Mouse (Mus musculus) spleen, adult 2 months (tissue): Measurements from ENCODE around the gene 1810010H24Rik. TPM values are rescaled to one million over a fixed set of nuclear protein-coding genes. Genes with fewer than 3 reads are reported as not detected.

ENCODE experiments used
- DNase-seq, 2 experiments: peaks; one replicate each; pipeline versions ENCODE4 v3.0.0 to v3.0.0-alpha.2; 2012 to 2021; ENCODE audit warnings: low spot score in 2 of 2, low read depth in 1 of 2
- H3K27ac ChIP-seq: fragments of 200-500 bp; 2 replicates; pipeline ENCODE4 v1.5.1; 2012; ENCODE audit warnings: low read length, inconsistent platforms; ENCODE audit not compliant: insufficient read depth
- H3K27me3 ChIP-seq: fragments of 200-500 bp; 2 replicates; pipeline ENCODE4 v1.6.1; 2012; ENCODE audit warnings: mild to moderate bottlenecking, moderate library complexity, low read length, inconsistent platforms; ENCODE audit not compliant: control insufficient read depth, insufficient read depth
- H3K36me3 ChIP-seq: fragments of 200-500 bp; 2 replicates; pipeline ENCODE4 v1.6.1; 2012; ENCODE audit warnings: mild to moderate bottlenecking, low read length, inconsistent platforms; ENCODE audit not compliant: control insufficient read depth, insufficient read depth
- H3K4me1 ChIP-seq: fragments of 200-500 bp; 2 replicates; pipeline ENCODE4 v1.6.1; 2011; ENCODE audit warnings: inconsistent platforms; ENCODE audit not compliant: control insufficient read depth, insufficient read depth, insufficient read length
- H3K4me3 ChIP-seq: fragments of 200-500 bp; 2 replicates; pipeline ENCODE4 v1.5.1; 2011; ENCODE audit warnings: mild to moderate bottlenecking, inconsistent platforms; ENCODE audit not compliant: insufficient read depth, insufficient read length; ENCODE audit errors: extremely low read depth
- CTCF ChIP-seq: fragments of 200-500 bp; IDR thresholded peaks from 2 replicates; pipeline ENCODE4 v1.5.1; 2011; ENCODE audit warnings: mild to moderate bottlenecking, inconsistent platforms; ENCODE audit not compliant: insufficient read depth, insufficient read length, insufficient replicate concordance; ENCODE audit errors: extremely low read depth
- POLR2A ChIP-seq: fragments of 200-500 bp; IDR thresholded peaks from 2 replicates; pipeline ENCODE4 v1.6.1; 2011; ENCODE audit warnings: low read depth, low read length, inconsistent platforms
- WGBS: fragments of 180-500 bp; shearing (Covaris S2); methylation state at CpG from one replicate; pipeline ENCODE4 v1.1.7; 2018; 5-methylcytosine and 5-hydroxymethylcytosine counted together
- polyA plus RNA-seq: library from polyadenylated mRNA; depleted of rRNA; stranded (reverse); fragments of >200 nt; gene quantifications from 2 replicates; pipeline ENCODE4 v1.2.3, GENCODE M21; 2012

The 1810010H24Rik gene
- polyA plus RNA-seq, 1 experiment, result 0.91 TPM

DNA sequence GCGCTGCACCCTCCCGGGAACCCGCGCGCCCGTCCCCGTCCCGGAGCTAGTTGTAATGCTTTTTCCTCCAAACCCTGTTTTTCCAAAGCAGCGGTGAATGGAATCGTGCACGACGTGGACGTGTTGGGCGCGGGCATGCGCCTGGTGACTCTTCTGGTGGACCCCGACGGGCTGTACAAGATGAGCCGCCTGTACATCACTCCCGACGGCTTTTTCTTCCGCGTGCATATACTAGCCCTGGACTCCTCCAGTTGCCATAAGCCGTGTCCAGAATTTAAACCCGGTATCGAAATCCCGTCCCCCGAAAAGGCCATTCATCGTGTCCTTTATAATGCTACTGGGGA is 2.8 kb downstream of the 1810010H24Rik start:
- Histone ChIP-seq H3K27ac (peak overlapping the region; percentile 38), H3K4me3 (peak overlapping the region; percentile 58), H3K4me1 (peaks cover 7% of the 10 kb centered on the region), H3K27me3 (0 out of 2 replicates have a peak, but pooled peaks cover 4% of the 10 kb centered on the region), H3K36me3 (no peaks in the 10 kb centered on the region)
- no peak for TF ChIP-seq POLR2A
- TF ChIP-seq CTCF, result no peak
- DNase-seq, result no peak
- WGBS, result 5% methylated on average over 29 of the region's 29 CpGs

- Histone ChIP-seq H3K4me3 (peak overlapping the region; percentile 58; the same call in 1 of the 2 replicates), H3K4me1 (peaks cover 7% of the 10 kb centered on the region), H3K27ac (no peak overlapping the region), H3K36me3 (no peaks in the 10 kb centered on the region), H3K27me3 (0 out of 2 replicates have a peak, but pooled peaks cover 4% of the 10 kb centered on the region)
- no peak for TF ChIP-seq POLR2A
- no peak for TF ChIP-seq CTCF
- WGBS, result 81% methylated on average over 6 of the region's 6 CpGs
- DNase-seq, result no peak
Measured at GRCm38 (mm10) chr11:107028754-107029153, 3.3 kb downstream of the 1810010H24Rik start.

DNA sequence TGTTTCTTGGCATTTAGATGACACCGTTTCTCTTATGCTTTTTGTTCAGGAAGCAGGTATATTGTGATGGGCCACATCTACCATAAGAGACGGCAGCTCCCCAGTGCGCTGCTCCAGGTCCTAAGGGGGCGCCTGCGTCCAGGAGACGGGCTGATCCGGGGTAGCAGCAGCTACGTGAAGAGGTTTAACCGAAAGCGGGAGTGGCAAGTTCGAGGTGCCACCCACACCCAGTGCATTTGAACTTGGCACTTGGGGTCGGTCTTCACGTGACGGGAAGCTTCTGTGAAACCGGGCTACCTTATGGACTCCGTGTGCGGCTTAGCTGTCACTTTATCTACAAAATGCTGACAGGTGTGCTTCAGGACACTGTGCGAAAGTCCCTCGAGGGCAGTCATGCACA is 4.1 kb downstream of the 1810010H24Rik start:
- Histone ChIP-seq H3K4me3 (no peak overlapping the region), H3K27me3 (0 out of 2 replicates have a peak, but pooled peaks cover 4% of the 10 kb centered on the region), H3K4me1 (peaks cover 7% of the 10 kb centered on the region), H3K27ac (no peak overlapping the region), H3K36me3 (no peaks in the 10 kb centered on the region)
- 59% methylated on average over 19 of the region's 19 CpGs for WGBS
- TF ChIP-seq POLR2A, result no peak
- no peak for DNase-seq

DNA sequence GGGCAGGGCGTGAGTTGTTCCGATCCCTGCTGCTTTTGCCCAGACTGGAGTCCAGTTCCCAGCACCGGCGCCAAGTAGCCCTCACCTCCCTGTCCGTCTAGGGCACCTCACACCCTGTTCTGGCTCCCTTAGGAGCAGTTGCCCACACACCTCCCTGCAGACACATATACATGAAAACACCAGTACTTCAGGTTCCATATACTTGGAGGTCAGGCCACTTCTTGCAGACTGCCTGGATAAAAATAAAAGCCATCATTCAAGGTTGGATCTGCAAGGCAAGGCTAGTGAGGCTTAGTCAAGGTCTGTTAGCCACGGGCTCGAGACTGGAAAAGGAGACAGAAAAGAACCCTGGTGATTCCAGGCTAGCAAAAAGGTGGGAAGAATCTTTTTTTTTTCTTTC is 6.2 kb downstream of the 1810010H24Rik start:
- Histone ChIP-seq H3K27me3 (no peaks in the 10 kb centered on the region), H3K4me3 (no peak overlapping the region), H3K4me1 (peaks cover 2% of the 10 kb centered on the region; the same call in 1 of the 2 replicates), H3K36me3 (no peaks in the 10 kb centered on the region), H3K27ac (no peak overlapping the region)
- DNase-seq, result no peak
- TF ChIP-seq POLR2A (no peak), CTCF (no peak)
- 72% methylated on average over 7 of the region's 7 CpGs for WGBS

DNA sequence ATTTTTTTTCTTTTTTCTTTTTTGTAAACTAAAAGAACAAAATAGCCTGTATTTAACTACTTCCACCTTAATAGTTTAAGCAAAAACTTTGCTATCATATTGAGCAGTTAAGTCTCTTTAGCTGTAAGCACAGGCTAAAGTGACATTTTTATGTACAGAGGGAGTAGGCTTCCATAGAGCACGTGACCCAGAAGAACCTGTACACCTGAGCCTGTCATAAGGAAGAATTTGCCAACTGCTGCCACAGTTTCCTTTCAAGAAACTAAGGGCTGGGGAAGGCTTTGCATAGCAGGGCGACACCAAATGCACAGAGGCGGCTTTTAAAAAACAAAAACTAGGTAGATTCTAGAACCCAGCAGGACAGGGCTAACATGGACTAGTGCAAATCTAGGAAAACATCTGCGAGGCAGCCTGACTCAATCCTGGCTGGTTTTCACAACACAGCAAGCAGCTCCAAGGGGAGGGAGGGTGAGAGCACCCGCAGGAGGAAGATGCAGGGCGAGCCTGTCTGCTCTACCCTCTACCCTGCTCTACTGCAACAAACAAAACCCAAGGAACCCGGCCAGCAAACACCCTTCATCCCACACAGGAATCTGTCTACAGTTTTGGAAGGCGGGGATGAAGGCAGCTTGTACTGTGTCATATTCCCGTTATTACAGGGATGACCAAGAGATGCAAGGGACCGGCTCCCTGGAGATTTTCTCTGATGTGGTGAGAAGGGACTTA is 8.8 kb downstream of the 1810010H24Rik start:
- Histone ChIP-seq H3K27ac (no peak overlapping the region), H3K4me3 (no peak overlapping the region), H3K27me3 (no peaks in the 10 kb centered on the region), H3K4me1 (no peaks in the 10 kb centered on the region), H3K36me3 (peaks cover 5% of the 10 kb centered on the region; the same call in 1 of the 2 replicates)
- TF ChIP-seq CTCF, result no peak
- no peak for TF ChIP-seq POLR2A
- DNase-seq, result no peak
- WGBS, result 94% methylated on average over 10 of the region's 10 CpGs

- Histone ChIP-seq H3K4me3 (no peak overlapping the region), H3K27me3 (no peaks in the 10 kb centered on the region), H3K27ac (no peak overlapping the region), H3K36me3 (peaks cover 31% of the 10 kb centered on the region), H3K4me1 (no peaks in the 10 kb centered on the region)
- 94% methylated on average over 5 of the region's 5 CpGs for WGBS
- TF ChIP-seq POLR2A, result no peak
- no peak for TF ChIP-seq CTCF
- DNase-seq, result no peak
Measured at GRCm38 (mm10) chr11:107039417-107039816, 13.9 kb downstream of the 1810010H24Rik start.

GRCm38 (mm10) chr11:107041396-107041795 is 15.9 kb downstream of the 1810010H24Rik start:
- no peaks in the 10 kb centered on the region for H3K4me1 ChIP-seq
- no peaks in the 10 kb centered on the region for H3K27me3 ChIP-seq
- no peak overlapping the region for H3K27ac ChIP-seq
- 95% methylated on average over 3 of the region's 3 CpGs for WGBS
- DNase-seq, result no peak
- peaks cover 39% of the 10 kb centered on the region for H3K36me3 ChIP-seq
- no peak for TF ChIP-seq POLR2A
- TF ChIP-seq CTCF, result no peak
- H3K4me3 ChIP-seq, result no peak overlapping the region
